Mouse (Mus musculus) ZHBTc4 (cell line): ENCODE results near the gene Dph5.
"Not testable (repeated sequence)": the region's sequence is repeated elsewhere in the genome, so short reads cannot be mapped to it uniquely, and the experiment has no call there.

Experiments used
- DNase-seq: peaks from one replicate; pipeline ENCODE4 v3.0.0-alpha.2; 2011; ENCODE audit warnings: low read depth, low spot score

Dph5 gene

GRCm38 (mm10) chr3:115887427-115888309 lies at the start of gene Dph5:
TSS of gene Dph5 (plus strand) at chr3:115887837.
- DNase-seq = peak; percentile 95

- DNase-seq = no peak
Measured at GRCm38 (mm10) chr3:115844566-115844965, 43.1 kb upstream of the Dph5 start.

DNA sequence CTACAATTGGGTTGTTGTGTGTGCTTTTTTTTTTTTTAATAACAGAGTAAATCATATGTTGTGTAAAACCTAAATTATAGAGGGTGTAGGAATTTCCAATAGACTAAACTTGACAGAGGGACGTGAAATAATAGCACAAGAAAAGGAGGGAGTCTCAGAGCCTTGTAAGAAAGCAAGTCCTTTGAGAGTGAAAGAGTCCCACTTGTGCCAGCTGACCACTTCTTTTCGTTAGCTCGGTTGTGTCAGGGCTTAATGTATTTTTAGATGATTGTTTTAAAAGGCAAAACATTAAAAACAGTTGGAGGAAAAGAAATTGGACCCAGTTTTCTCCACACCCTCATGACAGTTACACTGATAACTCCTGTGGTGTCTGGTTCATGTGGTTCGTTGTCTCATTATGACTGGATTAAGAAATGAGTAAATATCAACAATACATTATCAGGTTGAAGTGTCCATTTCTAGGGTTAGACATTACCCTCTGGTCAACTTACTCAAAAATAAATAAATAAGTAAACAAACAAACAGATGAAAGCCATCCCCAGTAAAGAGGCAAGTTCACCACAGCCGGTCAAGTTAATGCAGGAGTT lies 42.5 kb upstream of the Dph5 start:
- DNase-seq = no peak

- peak; percentile 41 for DNase-seq
Measured at GRCm38 (mm10) chr3:115845724-115846123, 41.9 kb upstream of the Dph5 start.

DNA sequence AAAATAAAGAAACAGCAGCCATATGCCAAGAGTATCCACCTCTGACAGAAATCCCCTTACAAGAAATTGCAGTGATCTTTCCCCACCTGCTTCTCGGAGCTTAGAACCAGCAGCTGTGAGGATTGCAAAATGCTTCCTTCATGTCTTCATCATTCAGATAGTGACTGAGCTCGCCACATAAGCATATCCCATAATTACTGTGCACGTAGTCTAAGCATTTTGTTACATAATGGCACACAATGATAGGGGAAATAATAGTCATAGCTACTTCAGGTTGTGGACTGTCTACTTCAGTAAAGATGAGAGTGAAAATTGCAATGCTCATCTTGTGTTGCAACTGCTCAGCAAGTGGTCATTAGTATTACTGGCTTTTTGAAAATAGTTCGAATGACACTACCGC lies 41.5 kb upstream of the Dph5 start:
- no peak for DNase-seq

- no peak for DNase-seq
Measured at GRCm38 (mm10) chr3:115848686-115849480, 38.8 kb upstream of the Dph5 start.

DNA sequence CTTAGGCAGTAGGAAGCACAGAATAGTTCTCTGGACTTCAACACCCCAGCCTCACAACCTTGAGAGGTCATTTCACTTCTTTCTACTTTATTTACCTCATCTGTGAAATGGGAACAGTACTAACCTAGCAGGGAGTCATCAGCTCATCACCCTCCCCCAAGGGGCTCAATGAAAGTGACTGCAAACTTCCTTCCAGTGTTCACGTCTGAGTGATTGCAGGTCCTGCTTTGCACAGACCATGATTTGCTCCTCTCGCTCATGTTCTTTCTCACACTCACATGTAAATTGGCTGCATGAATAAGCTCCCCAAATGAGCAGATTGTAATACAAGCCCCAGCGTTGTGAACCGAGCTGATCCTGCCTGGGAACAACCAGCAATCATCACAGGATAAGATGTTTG lies 36.7 kb upstream of the Dph5 start:
- DNase-seq = no peak

DNA sequence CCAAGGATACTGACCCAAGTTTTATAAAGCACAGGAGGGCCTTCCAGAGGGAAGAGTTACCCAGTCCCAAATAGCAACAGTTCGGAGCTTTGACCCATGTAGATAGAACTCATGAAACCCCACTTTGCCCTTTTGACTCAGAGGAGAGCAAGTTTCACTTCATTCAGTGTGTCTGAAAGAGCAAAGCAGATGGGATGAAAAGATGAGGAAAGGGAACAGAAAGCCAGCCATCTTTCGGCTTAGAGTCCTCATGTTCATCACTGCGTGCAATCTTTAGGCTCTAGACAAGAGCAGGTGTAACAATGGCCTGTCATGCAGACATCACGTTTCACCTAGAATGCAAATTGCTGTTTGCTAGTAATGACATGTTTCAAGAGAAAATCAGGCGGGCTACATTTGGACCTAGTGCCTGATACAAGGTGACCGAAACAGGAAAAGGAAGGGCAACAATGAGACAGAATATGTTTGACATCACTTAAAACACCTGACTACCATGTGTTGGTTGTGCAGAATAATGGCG lies 32.9 kb upstream of the Dph5 start:
- no peak for DNase-seq

DNA sequence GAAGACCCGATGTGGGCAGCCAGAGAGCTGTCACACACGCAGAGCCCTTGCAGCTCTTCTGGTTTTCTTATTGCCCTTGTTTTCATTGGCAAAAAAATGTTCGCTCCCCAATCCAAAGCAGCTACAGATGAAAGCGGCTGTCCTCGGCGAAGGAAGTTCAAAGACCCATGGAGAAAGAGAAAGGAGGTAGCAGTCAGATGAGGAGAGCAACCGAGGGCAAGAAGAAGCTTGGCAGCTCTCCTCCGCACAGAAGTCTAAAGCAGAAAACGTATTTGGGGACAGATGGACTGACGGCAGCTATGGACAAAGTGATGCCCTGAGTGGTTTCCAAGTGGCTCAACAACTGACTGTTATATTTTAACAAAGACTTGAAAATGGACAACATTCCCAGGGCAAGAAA lies 32.1 kb upstream of the Dph5 start:
- DNase-seq = no peak

- no peak for DNase-seq
Measured at GRCm38 (mm10) chr3:115856484-115857022, 31.1 kb upstream of the Dph5 start.

DNA sequence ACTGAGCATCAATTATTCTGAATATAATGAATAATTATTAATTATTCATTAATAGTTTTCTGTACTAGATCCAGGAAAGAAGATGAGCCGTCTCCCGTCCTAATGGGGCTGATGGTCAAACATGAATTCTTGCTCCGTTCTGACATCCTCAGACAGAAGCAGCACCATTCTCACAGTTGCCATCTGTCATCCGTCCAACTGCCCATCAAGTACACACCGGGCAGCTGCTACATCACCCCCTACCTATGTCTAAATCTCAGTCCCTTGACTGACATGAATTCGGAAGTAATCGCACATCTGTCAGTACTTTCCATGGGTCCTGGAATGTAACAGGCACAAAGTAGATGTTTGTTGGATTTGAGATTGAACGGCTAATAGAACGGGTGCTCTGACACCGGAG lies 30.2 kb upstream of the Dph5 start:
- no peak for DNase-seq

DNA sequence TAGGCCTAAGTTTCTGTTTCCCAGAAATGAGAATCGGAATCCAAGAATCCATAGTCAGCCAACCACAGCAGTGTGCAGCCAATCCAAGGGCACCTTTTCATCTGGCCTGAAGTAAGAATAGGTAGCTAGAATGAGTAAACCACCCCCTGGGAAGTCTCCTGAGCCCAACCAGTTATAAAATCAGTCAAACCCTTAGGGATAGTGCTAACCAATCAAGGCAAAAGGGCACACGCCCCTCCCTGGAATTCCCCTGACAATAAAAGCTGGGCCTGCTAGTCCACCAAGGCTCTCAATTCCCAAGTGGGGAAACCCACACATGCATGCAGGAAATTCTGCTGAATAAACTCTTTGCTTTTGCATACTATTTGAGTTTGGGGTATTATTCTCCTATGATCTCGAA lies 28.8 kb upstream of the Dph5 start:
- peak; percentile 83 for DNase-seq

DNA sequence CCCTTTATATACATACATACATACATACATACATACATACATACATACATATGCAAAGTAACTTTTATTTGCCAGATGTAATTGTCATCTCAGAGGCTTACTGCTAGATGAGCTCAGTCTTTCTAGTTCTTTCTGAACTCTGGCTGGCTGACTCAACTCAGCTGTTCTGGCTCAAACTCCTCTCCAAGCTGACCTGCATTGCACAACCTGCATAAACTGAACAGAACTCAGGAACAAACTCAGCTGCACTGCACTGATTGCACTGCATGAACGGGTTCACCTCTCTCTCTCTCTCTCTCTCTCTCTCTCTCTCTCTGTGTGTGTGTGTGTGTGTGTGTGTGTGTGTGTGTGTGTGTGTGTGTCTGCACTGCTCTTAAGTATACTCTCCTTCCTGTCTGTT lies 26.9 kb upstream of the Dph5 start:
- not testable (repeated sequence) for DNase-seq

GRCm38 (mm10) chr3:115863487-115863886 lies 24.1 kb upstream of the Dph5 start:
- DNase-seq = no peak

GRCm38 (mm10) chr3:115867150-115867549 lies 20.5 kb upstream of the Dph5 start:
- no peak for DNase-seq

DNA sequence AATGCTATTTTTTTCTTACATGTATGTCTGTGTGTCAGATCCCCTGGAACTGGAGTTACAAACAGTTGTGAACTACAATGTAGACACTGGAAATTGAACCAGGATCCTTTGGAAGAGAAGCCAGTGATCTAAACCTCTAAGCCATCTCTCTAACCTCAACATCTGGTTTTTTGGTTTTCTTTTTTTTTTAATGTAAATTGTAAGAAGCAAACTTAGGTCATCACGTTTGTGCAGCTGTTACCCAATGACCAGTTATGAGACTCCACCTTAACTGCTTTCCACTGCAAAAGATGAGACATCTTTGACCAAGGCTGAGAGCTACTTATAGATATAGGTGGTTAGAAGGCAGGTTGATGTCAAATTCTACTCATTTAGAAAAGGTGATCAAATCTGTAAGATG lies 19.7 kb upstream of the Dph5 start:
- DNase-seq = no peak

DNA sequence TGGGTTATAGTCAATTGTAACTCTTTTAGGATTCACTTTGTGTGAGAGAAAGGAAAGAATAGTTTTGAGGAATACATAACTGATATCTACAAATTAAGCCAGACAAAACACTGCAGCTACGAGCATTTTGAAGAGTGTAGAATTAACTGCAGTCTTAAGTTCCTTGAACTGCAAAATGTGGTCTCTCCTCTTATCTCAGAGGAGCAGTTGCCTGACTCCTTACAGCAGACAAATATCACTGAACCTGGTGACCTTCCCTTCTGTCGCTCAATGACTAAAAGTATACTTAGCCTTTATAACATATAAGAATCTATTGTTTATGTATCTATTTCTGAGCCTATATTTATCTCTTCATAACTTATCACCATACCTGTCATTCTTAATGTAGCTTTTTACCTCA lies 18.3 kb upstream of the Dph5 start:
- DNase-seq = no peak

DNA sequence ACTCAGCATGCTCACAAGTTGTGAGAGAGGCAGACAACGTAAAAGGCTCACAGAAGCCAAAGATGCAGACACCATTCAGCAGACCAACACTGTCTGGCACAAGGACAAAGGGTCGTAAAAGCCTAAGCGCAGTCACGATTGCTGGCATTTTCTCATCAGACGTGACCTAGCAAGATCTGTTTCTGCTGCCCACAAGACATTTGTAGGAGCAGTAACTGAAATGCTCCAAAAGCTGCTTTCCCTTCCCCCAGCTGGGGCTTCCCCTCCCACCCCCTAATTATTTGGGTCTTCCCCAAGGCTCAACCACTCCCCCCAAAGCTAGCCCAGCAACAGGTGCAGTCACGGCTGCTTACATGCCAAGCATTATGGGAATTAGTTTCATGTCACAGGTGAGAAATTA lies 12.1 kb upstream of the Dph5 start:
- no peak for DNase-seq

DNA sequence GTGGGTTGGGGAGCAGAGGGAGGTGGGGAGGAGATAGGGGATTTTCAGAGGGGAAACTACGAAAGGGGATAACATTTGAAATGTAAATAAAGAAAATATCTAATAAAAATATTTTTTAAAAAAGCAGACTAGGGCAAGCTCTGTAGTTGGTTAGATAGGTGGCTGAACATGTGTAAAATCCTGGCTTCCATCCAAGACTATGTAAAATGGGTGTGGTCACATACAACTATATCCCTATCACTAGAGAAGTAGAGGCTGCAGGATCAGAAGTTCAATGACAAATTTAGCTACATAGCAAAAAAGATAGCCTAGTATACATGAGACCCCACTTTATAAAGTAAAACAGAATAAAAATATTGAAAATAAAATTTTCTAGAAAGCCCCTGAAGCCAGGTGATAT lies 10.5 kb upstream of the Dph5 start:
- DNase-seq = no peak

GRCm38 (mm10) chr3:115884086-115884485 lies 3.6 kb upstream of the Dph5 start:
- no peak for DNase-seq

DNA sequence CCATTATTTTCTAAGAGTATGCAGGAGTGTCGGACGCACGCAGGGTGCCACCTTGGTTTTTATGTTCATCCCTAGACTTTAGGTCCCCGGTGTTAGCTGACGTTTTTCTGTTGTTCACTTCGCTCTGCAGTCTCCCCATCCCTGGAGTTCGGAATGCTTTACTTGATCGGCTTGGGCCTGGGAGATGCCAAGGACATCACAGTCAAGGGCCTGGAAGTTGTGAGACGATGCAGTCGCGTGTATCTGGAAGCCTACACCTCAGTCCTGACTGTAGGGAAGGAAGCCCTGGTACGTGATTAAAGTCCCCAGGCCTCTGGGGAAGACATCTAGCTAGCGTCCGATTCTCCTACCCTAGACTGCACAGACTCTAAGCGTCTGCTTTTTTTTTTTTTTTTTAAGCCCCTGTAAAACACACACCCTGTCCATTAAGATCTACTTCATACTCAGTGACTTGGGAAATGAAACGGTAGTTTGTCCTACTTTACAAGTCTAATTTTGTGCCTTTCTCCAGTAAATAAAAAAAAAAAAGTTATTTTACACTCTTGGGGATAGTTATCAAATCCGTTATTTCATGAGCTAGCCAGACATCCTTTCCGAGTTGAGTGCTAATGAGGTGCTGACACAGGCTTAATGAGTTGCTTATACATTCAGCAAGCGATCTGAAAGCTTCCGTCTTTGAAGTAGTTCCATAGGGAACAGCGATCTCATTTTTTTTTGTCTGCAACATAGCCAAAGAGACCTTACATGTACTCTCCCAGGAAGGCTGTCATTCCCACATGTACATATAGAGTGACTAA lies 871 bp downstream of the Dph5 start:
- DNase-seq = no peak
